Mouse (Mus musculus): Measurements from ENCODE around the gene Ly6g6f.
A peak's percentile ranks its signal among the peaks of the same experiment; 100 is the strongest.
"Not testable (repeated sequence)": the region's sequence is repeated elsewhere in the genome, so short reads cannot be mapped to it uniquely, and the experiment has no call there.

The Ly6g6f gene

GRCm38 (mm10) chr17:35051156-35052086 lies 34.0 kb downstream of the Ly6g6f start:
- peak; percentile 77 for DNase-seq

DNA sequence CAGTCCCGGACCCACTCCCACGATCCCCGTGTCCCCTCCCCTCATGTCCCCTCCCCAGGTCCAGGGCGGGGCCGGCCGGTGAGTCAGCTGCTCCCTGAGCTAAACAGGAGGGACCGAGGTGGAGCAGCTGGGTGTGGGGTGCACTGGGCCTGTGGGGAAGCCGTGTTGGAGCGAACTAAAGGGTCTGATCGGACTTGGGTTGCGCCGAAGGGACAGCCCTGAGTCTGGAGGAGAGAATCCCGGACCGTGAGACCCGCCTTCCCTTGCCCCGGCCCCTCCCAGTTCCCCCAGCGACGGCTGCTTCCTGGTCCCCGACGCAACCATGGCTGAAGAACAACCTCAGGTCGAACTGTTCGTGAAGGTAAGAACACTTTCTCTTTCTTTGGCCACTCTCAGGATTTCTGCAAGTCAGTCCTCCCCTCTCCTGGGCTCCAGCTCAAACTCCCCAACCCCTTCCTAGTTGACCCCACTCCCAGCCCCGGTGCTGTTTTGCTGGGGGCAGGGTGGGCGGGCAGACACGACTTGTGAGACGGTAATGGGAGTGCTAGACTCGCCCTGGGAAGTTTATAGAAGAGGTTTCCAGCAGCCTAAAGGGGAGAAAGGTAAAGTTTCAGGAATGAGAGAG lies 35.2 kb downstream of the Ly6g6f start:
- peak; percentile 86 for DNase-seq

- peak; percentile 76 for DNase-seq
Observed at GRCm38 (mm10) chr17:35049561-35050016, 35.8 kb downstream of the Ly6g6f start, which contains the start of gene Clic1. Gene Clic1 (plus strand): TSS chr17:35049966.

- peak; percentile 36 for DNase-seq
Observed at GRCm38 (mm10) chr17:35048932-35049440, 36.4 kb downstream of the Ly6g6f start.

- DNase-seq: peak; percentile 54
Observed at GRCm38 (mm10) chr17:35048149-35048931, 37.1 kb downstream of the Ly6g6f start.

- peak; percentile 27 for DNase-seq
Observed at GRCm38 (mm10) chr17:35047688-35048087, 37.7 kb downstream of the Ly6g6f start.

DNA sequence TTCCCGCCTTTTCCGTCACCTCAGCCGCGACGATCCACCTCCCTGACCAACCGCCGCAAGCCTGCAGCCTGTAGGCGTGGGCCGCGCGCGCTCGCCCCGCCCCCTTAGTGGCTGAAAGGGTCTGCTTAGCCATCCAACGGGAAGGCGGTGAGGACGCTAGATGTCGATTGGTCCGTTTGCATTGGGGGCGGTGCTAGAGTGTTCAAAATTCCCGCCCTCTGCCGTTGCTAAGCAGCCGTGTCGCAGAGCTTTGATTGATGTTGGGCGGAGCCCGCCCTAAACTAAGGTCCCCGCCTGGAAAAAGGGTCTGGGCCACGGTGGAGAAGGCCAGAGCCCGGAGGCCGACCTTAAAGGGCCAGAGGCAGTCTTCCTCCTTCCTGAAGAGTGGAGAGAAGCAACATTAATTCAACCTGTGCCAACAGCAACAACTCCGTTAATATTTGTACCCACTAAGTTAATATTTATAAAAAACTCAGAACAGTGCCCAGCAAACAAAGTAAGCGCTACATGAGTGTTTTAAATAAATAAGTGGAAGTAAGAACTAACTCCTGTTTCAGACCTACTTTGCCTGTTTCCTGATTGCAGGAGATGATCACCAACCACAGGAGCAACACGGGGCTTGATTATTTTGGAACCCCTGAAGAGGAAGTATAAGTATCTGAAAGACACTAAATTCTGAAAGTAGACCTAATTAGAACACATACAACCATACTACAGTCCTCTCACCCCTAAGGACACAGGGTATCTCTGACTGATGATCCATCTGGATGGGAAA lies 38.5 kb downstream of the Ly6g6f start, which contains the start of gene Msh5:
Msh5 (minus strand) TSS at position 65 of the 775 bp plus-strand sequence.
- DNase-seq: peak; percentile 98

- no peak for DNase-seq
Observed at GRCm38 (mm10) chr17:35045807-35046680, 39.4 kb downstream of the Ly6g6f start.

- DNase-seq: no peak
Observed at GRCm38 (mm10) chr17:35044904-35045806, 40.3 kb downstream of the Ly6g6f start.

GRCm38 (mm10) chr17:35043794-35044193 lies 41.6 kb downstream of the Ly6g6f start:
- DNase-seq: no peak

GRCm38 (mm10) chr17:35039121-35039873 lies 46.1 kb downstream of the Ly6g6f start:
- no peak for DNase-seq

GRCm38 (mm10) chr17:35034896-35035295 lies 50.5 kb downstream of the Ly6g6f start:
- DNase-seq: no peak

DNA sequence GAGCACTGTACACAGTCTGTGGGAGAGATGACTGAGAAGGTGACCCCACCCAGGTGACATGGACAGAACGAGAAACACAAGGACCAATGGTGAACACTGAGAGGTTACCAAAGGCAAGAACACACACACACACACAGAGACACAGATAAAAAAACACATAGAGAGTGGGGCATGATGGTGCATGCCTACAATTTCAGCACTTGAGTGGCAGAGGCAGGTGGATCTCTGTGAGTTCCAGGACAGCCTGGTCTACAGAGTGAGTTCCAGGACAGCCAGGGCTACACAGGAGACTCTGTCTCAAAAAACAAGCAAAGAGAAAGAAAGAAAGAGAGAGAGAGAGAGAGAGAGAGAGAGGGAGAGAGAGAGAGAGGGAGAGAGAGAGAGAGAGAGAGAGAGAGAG lies 51.7 kb downstream of the Ly6g6f start:
- not testable (repeated sequence) for DNase-seq

- no peak for DNase-seq
Observed at GRCm38 (mm10) chr17:35032323-35032870, 53.0 kb downstream of the Ly6g6f start.

DNA sequence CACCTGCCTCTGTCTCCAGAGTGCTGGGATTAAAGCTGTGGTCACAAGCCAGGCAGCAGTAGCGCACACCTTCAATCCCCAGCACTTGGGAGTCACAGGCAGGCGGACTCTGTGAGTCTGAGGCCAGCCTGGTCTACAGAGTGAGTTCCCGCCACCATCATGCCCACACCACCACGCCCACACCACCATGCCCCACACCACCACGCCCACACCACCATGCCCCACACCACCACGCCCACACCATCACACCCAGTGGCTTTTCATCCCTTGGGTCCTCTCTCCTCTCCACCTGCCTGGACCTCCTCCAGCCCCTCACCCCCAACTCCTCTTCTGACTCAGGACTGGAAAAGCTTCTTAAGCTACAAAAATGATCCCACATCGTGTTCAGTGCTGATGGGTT lies 53.5 kb downstream of the Ly6g6f start:
- DNase-seq: no peak

DNA sequence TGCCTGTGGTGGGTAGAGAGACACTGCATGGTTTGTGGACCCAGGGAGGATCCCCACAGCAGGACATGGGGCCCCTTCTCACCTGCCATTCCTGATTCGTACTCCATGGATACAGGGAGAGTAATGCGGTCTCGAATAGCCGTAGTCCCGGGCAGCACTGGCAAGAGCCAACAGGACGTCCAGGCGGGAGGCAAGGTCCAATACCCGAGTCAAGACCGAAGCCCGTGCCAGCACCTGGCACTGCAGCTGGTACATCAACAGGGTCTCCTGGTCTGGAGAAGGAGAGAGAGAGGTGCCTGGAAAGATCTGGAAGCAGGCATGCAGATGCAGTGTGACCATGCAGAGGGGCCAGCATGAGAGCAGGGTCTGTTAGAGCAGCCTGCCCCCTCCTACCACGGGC lies 54.1 kb downstream of the Ly6g6f start:
- DNase-seq: no peak
